Mouse (Mus musculus) forebrain, postnatal 0 days (tissue): Measurements from ENCODE around the gene Coa6. TPM values are rescaled to one million over a fixed set of nuclear protein-coding genes. Genes with fewer than 3 reads are reported as not detected.
A peak's percentile ranks its signal among the peaks of the same experiment; 100 is the strongest.

Experiments used
- ATAC-seq: fragments of 200-750 bp; cut with Nextera tagmentation; 2 replicates; pipeline ENCODE4 v1.8.0; 2017; ENCODE audit warnings: mild to moderate bottlenecking, moderate library complexity
- DNase-seq: peaks from one replicate; pipeline ENCODE4 v3.0.0-alpha.2; 2015
- H3K27ac ChIP-seq: fragments of 300-500 bp; sonication (generic); 2 replicates; pipeline ENCODE4 v1.5.1; 2014; ENCODE audit warnings: low read depth, mild to moderate bottlenecking, antibody characterized with exemption, low read length, moderate library complexity, mixed read lengths
- H3K27me3 ChIP-seq: fragments of 300-500 bp; sonication (generic); 2 replicates; pipeline ENCODE4 v1.6.1; 2014; ENCODE audit warnings: mild to moderate bottlenecking, low read length, mixed read lengths; ENCODE audit not compliant: insufficient read depth
- H3K36me3 ChIP-seq: fragments of 300-500 bp; sonication (generic); 2 replicates; pipeline ENCODE4 v1.6.1; 2014; ENCODE audit warnings: mild to moderate bottlenecking, moderate library complexity; ENCODE audit not compliant: insufficient read depth
- H3K4me1 ChIP-seq: fragments of 300-500 bp; sonication (generic); 2 replicates; pipeline ENCODE4 v1.6.1; 2014; ENCODE audit warnings: antibody characterized with exemption; ENCODE audit not compliant: insufficient read depth
- H3K4me2 ChIP-seq: fragments of 300-500 bp; sonication (generic); 2 replicates; pipeline ENCODE4 v1.6.1; 2014; ENCODE audit warnings: low read depth, mild to moderate bottlenecking, moderate library complexity
- H3K4me3 ChIP-seq: fragments of 300-500 bp; sonication (generic); 2 replicates; pipeline ENCODE4 v1.5.1; 2014; ENCODE audit warnings: low read depth, low read length, mixed read lengths
- H3K9ac ChIP-seq: fragments of 300-500 bp; sonication (generic); 2 replicates; pipeline ENCODE4 v1.6.1; 2014; ENCODE audit warnings: mild to moderate bottlenecking
- H3K9me3 ChIP-seq: fragments of 300-500 bp; sonication (generic); 2 replicates; pipeline ENCODE4 v1.6.1; 2016; ENCODE audit warnings: low read length
- CTCF ChIP-seq: sonication (generic); IDR thresholded peaks from 2 replicates; pipeline ENCODE4 v1.5.1; 2016; ENCODE audit warnings: antibody characterized with exemption, control low read depth, low read depth
- WGBS: fragments of 180-500 bp; shearing (Covaris S2); extraction: QIAGEN DNeasy Blood & Tissue Kit; methylation state at CpG from one replicate; pipeline ENCODE4 v1.1.7; 2014; 5-methylcytosine and 5-hydroxymethylcytosine counted together
- polyA plus RNA-seq: library from polyadenylated mRNA; unstranded; fragments of >200 nt; fragmentation: Nextera tagmentation; extraction: Ambion mirVana; gene quantifications from 2 replicates; pipeline ENCODE4 v1.2.1, GENCODE M21; 2015
- total RNA-seq: library from RNA; depleted of rRNA; stranded (reverse); fragments of >200 nt; gene quantifications from 2 replicates; pipeline ENCODE4 v1.2.3, GENCODE M21; 2014; rRNA removed

The Coa6 gene
- 22.2 and 33.7 TPM in 2 replicates for total RNA-seq
- polyA plus RNA-seq: 37.3 and 41.1 TPM in 2 replicates

DNA sequence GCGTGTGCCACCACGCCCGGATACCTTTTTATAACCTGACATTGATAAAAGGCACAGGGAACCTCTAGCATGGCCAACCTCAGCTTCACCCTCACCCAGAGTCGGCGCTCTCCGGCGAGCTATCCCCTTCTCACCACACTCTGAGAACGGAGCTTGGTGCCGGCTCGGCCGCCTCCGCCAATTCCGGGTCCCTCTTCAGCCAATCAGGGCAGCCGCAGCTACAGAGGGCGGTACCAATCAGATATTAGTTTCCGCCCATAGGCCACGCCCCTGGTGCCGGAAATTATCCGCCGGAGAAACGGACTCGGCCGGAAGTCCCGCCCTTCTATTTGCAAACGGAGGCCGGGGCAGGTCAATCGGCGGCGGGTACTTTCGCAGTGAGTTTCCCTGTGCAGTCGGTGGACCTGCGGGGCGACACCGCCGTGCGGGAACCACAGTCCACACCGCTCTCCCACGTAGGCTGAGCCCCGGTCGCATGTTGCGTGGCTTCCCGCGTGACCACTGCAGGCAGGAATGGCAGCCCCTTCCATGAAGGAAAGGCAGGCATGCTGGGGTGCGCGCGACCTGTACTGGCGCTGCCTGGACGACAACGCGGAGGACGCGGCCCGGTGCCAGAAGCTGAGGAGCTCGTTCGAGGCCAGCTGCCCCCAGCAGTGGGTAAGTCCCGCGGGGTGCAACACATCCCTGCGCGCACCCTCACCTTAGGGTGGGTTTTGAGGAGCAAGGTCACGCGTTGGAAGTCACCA, at the start of gene Coa6:
Coa6 (plus strand) TSS at position 342 of the 746 bp plus-strand sequence.
- Histone ChIP-seq H3K27ac (peak within 1 kb of the TSS; percentile 83), H3K9me3 (no peaks in the 10 kb centered on the region), H3K4me3 (peak within 1 kb of the TSS; percentile 69), H3K36me3 (peaks cover 17% of the 10 kb centered on the region), H3K4me1 (peaks cover 6% of the 10 kb centered on the region), H3K9ac (peak within 1 kb of the TSS; percentile 80), H3K27me3 (no peaks in the 10 kb centered on the region), H3K4me2 (peak within 1 kb of the TSS; percentile 82)
- ATAC-seq (peak; percentile 98), DNase-seq (peak; percentile 98)
- TF ChIP-seq CTCF: peak; percentile 23
- WGBS: under 1% methylated on average over 61 of the region's 61 CpGs

DNA sequence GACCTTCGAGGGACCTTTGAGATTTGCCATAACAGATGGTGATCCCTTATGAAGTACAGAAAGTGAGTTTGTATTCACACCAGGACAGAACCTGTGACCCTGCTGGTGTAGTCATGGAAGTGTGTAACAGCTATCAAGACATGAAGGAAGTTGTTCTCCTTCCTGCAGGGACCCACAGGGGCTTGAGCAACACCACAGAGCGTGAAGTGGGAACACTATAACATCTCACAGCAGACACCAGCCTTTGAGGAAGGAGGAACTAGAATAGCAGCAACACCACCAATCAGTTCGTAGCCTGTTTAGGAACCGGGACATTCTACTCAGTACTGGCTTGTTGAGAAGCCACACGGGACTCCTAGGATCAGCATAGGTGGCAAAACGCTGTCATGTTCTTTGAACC, 42.7 kb upstream of the Coa6 start:
- TF ChIP-seq CTCF: no peak
- no peak for DNase-seq
- WGBS: 88% methylated on average over 6 of the region's 6 CpGs

GRCm38 (mm10) chr8:126380141-126380540, 42.2 kb upstream of the Coa6 start:
- no peak overlapping the region for H3K27ac ChIP-seq
- H3K27me3 ChIP-seq: no peaks in the 10 kb centered on the region
- H3K4me2 ChIP-seq: no peak overlapping the region
- TF ChIP-seq CTCF: no peak
- ATAC-seq (no peak), DNase-seq (no peak)
- H3K4me1 ChIP-seq: no peaks in the 10 kb centered on the region
- no peaks in the 10 kb centered on the region for H3K9me3 ChIP-seq
- H3K4me3 ChIP-seq: no peak overlapping the region
- H3K36me3 ChIP-seq: no peaks in the 10 kb centered on the region
- H3K9ac ChIP-seq: no peak overlapping the region
- WGBS: 50% methylated on average over 2 of the region's 2 CpGs

More for the DNA sequence above, 42.7 kb upstream of the Coa6 start:
- Histone ChIP-seq H3K9me3 (no peaks in the 10 kb centered on the region), H3K4me2 (no peak overlapping the region), H3K27me3 (no peaks in the 10 kb centered on the region), H3K27ac (no peak overlapping the region), H3K4me3 (no peak overlapping the region), H3K4me1 (no peaks in the 10 kb centered on the region), H3K9ac (no peak overlapping the region), H3K36me3 (no peaks in the 10 kb centered on the region)
- no peak for ATAC-seq

DNA sequence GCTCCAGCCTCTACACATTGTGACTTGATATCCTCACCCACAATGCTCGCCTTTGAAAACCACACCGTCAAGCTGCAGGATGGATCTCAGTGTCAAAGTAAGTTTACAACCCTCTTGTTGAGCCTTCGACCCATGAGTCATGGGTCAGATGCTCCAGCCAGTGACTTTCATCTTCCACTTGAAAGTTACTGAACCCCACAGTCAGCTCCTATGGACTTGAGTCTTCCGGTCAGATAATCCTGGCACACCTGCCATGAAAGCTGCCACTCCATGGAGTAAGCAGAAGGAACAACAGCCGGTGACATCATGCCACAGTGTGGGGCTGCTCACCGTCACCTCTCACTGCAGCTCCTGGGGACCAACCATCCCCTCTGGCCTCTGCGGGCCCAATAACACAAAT, 41.0 kb upstream of the Coa6 start:
- Histone ChIP-seq H3K9ac (no peak overlapping the region), H3K4me1 (no peaks in the 10 kb centered on the region), H3K27me3 (no peaks in the 10 kb centered on the region), H3K9me3 (no peaks in the 10 kb centered on the region), H3K27ac (no peak overlapping the region), H3K36me3 (no peaks in the 10 kb centered on the region), H3K4me3 (no peak overlapping the region), H3K4me2 (no peak overlapping the region)
- 84% methylated on average over 7 of the region's 7 CpGs for WGBS
- ATAC-seq (no peak), DNase-seq (no peak)
- no peak for TF ChIP-seq CTCF

GRCm38 (mm10) chr8:126382216-126382615, 40.1 kb upstream of the Coa6 start:
- DNase-seq (no peak), ATAC-seq (no peak)
- Histone ChIP-seq H3K36me3 (no peaks in the 10 kb centered on the region), H3K27me3 (no peaks in the 10 kb centered on the region), H3K27ac (no peak overlapping the region), H3K9me3 (no peaks in the 10 kb centered on the region), H3K9ac (no peak overlapping the region), H3K4me2 (no peak overlapping the region), H3K4me3 (no peak overlapping the region), H3K4me1 (no peaks in the 10 kb centered on the region)
- TF ChIP-seq CTCF: no peak
- WGBS: 48% methylated on average over 14 of the region's 14 CpGs

DNA sequence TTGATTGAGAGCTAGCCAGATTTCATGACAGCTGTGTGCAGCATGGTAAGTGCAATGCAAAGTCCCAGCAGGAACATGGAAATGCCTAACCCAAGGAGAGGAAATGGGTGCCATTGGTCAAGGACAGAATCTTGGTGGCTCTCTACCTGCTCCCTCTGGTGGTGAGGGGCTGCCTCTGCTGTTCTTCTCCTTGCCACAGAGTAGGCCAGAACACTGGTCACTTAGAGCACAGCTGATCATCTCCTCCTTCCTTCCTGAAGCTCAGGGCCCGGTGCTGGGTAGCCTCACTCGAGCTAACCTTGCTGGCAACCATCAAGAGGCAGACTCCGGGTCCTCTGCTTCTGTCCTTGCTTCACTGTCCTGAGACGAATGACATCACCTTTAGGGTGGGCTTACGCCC, 39.6 kb upstream of the Coa6 start:
- no peak overlapping the region for H3K27ac ChIP-seq
- WGBS: 79% methylated on average over 5 of the region's 5 CpGs
- ATAC-seq (no peak), DNase-seq (peak; percentile 37)
- no peaks in the 10 kb centered on the region for H3K4me1 ChIP-seq
- no peak overlapping the region for H3K4me3 ChIP-seq
- H3K9me3 ChIP-seq: no peaks in the 10 kb centered on the region
- no peak overlapping the region for H3K9ac ChIP-seq
- H3K4me2 ChIP-seq: no peak overlapping the region
- TF ChIP-seq CTCF: peak; percentile 78
- H3K27me3 ChIP-seq: no peaks in the 10 kb centered on the region
- no peaks in the 10 kb centered on the region for H3K36me3 ChIP-seq

GRCm38 (mm10) chr8:126387566-126387965, 34.7 kb upstream of the Coa6 start:
- H3K9me3 ChIP-seq: no peaks in the 10 kb centered on the region
- no peaks in the 10 kb centered on the region for H3K27me3 ChIP-seq
- H3K36me3 ChIP-seq: no peaks in the 10 kb centered on the region
- H3K4me1 ChIP-seq: no peaks in the 10 kb centered on the region
- no peak for TF ChIP-seq CTCF
- ATAC-seq (no peak), DNase-seq (no peak)
- no peak overlapping the region for H3K9ac ChIP-seq
- no peak overlapping the region for H3K4me2 ChIP-seq
- no peak overlapping the region for H3K27ac ChIP-seq
- H3K4me3 ChIP-seq: no peak overlapping the region
- WGBS: 89% methylated on average over 4 of the region's 4 CpGs
